Mouse (Mus musculus): ENCODE measurements at regions not wholly inside any gene's neighbourhood (a gene's known extent, or its start where the extent isn't known, plus 50 kb on each side); places are given as distances from the start of the nearest gene placed in this dataset.

DNA sequence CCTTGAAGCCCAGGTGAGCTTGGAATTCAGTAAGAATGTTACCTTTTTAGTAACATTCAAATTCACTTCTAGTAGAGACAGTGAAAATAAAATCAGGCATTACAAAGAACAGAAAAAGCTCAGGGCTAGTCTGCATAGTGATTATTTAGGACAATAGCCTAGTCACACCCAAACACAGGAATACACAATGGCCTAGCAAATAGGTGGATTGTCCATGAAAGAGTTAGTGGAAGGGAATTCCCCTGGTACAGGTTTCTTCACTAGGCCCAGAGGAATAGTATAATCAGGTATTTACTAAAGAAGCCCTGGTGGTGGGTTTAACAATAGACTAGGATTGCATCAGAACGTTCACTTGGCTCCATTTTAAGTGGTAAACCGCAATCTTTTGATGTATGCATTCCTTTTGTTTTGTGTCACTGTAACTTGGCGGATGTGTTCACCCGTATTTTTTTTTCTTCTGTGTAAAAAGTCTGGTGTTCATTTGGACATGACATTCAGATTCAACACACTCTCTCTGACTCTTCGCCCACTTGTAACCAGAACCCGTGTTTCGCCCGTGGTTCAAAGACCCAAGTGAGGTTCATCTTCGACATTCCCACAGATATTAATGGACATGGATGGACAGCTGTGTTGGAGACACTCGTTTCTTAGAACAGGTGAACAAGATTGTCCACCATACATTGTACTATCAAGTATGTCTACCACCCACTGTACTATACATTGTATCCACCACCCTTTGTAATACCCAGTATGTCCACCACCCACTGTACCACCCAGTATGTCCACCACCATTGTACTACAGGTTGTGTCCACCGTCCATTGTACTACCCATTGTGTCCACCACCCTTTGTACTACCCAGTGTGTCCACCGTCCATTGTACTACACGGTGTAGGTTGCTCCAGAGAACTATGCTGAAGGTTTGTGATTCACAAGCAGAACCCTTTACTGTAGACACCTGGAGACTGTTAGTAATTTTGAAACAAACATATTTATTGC lies 146.9 kb upstream of the Negr1 start:
- no peaks in the 10 kb centered on the region for H3K27me3 ChIP-seq (replicated peaks; ENCODE audit: control insufficient read depth, insufficient read depth, low read length)
- H3K4me1 ChIP-seq (ENCODE audit: control insufficient read depth, insufficient read depth, low read length): no peaks in the 10 kb centered on the region
- no peak overlapping the region for H3K4me2 ChIP-seq (ENCODE audit: low read depth, low read length)
- H3K9me3 ChIP-seq (ENCODE audit: control insufficient read depth, low read length): no peaks in the 10 kb centered on the region
- ATAC-seq: no peak
- H3K27ac ChIP-seq (ENCODE audit: low read length): no peak overlapping the region
- H3K9ac ChIP-seq (ENCODE audit: low read depth, low read length): no peak overlapping the region
- no peak overlapping the region for H3K4me3 ChIP-seq (ENCODE audit: low read length)
- H3K36me3 ChIP-seq (ENCODE audit: control insufficient read depth, insufficient read depth, low read length): no peaks in the 10 kb centered on the region
- WGBS: 90% methylated on average over 13 of the region's 13 CpGs

DNA sequence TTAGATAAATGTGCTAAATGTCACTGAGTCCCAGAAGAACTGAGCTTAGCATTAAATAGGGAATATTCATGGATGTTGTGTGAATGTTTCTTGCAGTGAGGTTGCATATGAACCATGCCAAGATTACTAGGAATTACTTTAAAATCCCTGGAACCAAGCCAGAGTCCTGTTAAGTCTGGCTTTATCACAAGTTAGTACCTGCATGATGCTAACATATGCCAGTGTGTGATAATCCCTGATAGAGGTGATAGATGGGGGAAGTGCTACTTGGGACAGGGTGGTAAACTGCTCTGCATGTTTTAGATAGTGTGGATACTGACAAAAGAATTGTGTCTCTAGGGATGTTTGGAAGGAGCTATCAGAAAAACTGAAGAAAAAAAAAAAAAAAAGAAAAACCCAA lies 143.5 kb upstream of the Negr1 start:
- no peak overlapping the region for H3K27ac ChIP-seq (ENCODE audit: low read length)
- no peak overlapping the region for H3K4me3 ChIP-seq (ENCODE audit: low read length)
- H3K9me3 ChIP-seq (ENCODE audit: control insufficient read depth, low read length): no peaks in the 10 kb centered on the region
- ATAC-seq: no peak
- no peak overlapping the region for H3K4me2 ChIP-seq (ENCODE audit: low read depth, low read length)
- H3K9ac ChIP-seq (ENCODE audit: low read depth, low read length): no peak overlapping the region
- no peaks in the 10 kb centered on the region for H3K36me3 ChIP-seq (ENCODE audit: control insufficient read depth, insufficient read depth, low read length)
- no peaks in the 10 kb centered on the region for H3K4me1 ChIP-seq (ENCODE audit: control insufficient read depth, insufficient read depth, low read length)
- H3K27me3 ChIP-seq (replicated peaks; ENCODE audit: control insufficient read depth, insufficient read depth, low read length): no peaks in the 10 kb centered on the region

DNA sequence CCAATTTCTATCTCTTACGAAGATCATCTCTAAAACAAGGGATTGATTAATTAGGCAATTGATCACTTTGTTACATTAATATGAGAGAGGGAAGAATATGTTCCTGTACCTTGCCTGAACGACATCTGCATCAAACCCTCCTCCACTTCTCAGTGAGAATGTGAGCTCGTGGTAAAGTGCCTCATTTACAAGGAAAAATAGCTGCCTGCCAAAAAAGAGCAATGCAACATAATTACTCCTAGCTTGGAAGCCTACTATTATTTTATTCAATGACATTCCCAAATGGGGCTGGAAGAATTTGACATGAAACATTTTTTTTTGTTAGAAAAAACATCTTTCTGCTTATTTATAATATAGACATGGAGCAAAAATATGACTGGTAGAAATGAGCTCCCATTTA lies 138.5 kb upstream of the Negr1 start:
- 65% methylated on average over 3 of the region's 3 CpGs for WGBS
- ATAC-seq: no peak

GRCm38 (mm10) chr3:156455042-156455441 lies 106.6 kb upstream of the Negr1 start:
- Histone ChIP-seq H3K27ac (ENCODE audit: low read length) (no peak overlapping the region), H3K4me2 (ENCODE audit: low read depth, low read length) (no peak overlapping the region), H3K9ac (ENCODE audit: low read depth, low read length) (no peak overlapping the region), H3K27me3 (replicated peaks; ENCODE audit: control insufficient read depth, insufficient read depth, low read length) (no peaks in the 10 kb centered on the region), H3K4me3 (ENCODE audit: low read length) (no peak overlapping the region), H3K9me3 (ENCODE audit: control insufficient read depth, low read length) (no peaks in the 10 kb centered on the region), H3K36me3 (ENCODE audit: control insufficient read depth, insufficient read depth, low read length) (no peaks in the 10 kb centered on the region), H3K4me1 (ENCODE audit: control insufficient read depth, insufficient read depth, low read length) (no peaks in the 10 kb centered on the region)
- no peak for ATAC-seq
- 66% methylated on average over 4 of the region's 4 CpGs for WGBS

More for the DNA sequence above, 138.5 kb upstream of the Negr1 start:
- H3K4me3 ChIP-seq (ENCODE audit: low read length): no peak overlapping the region
- no peak overlapping the region for H3K27ac ChIP-seq (ENCODE audit: low read length)
- no peaks in the 10 kb centered on the region for H3K9me3 ChIP-seq (ENCODE audit: control insufficient read depth, low read length)
- H3K27me3 ChIP-seq (replicated peaks; ENCODE audit: control insufficient read depth, insufficient read depth, low read length): no peaks in the 10 kb centered on the region
- no peak overlapping the region for H3K9ac ChIP-seq (ENCODE audit: low read depth, low read length)
- H3K4me1 ChIP-seq (ENCODE audit: control insufficient read depth, insufficient read depth, low read length): no peaks in the 10 kb centered on the region
- no peaks in the 10 kb centered on the region for H3K36me3 ChIP-seq (ENCODE audit: control insufficient read depth, insufficient read depth, low read length)
- H3K4me2 ChIP-seq (ENCODE audit: low read depth, low read length): no peak overlapping the region

GRCm38 (mm10) chr3:156463299-156463698 lies 98.3 kb upstream of the Negr1 start:
- H3K9me3 ChIP-seq (ENCODE audit: control insufficient read depth, low read length): no peaks in the 10 kb centered on the region
- no peak overlapping the region for H3K9ac ChIP-seq (ENCODE audit: low read depth, low read length)
- no peak overlapping the region for H3K4me3 ChIP-seq (ENCODE audit: low read length)
- WGBS: 71% methylated on average over 2 of the region's 2 CpGs
- no peaks in the 10 kb centered on the region for H3K27me3 ChIP-seq (replicated peaks; ENCODE audit: control insufficient read depth, insufficient read depth, low read length)
- H3K4me2 ChIP-seq (ENCODE audit: low read depth, low read length): no peak overlapping the region
- H3K36me3 ChIP-seq (ENCODE audit: control insufficient read depth, insufficient read depth, low read length): no peaks in the 10 kb centered on the region
- H3K4me1 ChIP-seq (ENCODE audit: control insufficient read depth, insufficient read depth, low read length): no peaks in the 10 kb centered on the region
- no peak overlapping the region for H3K27ac ChIP-seq (ENCODE audit: low read length)
- no peak for ATAC-seq

DNA sequence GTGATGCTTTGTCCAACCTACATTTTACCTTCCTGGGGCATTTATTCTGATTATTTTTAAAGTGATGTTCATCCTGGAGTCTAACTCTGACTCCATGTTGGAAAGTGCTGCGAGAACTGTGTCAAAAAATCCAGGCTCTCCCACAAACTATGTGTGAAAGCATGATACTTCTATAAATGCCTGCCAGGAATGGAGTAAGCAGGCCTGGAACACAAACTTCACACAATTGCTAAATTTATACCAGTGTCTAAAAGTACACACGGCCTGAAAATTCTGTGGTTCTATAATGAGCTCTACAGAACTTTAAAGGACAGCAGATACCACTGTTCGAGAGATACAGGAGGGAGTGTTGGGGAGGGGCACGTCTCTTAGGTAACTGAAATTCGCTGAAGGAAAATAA lies 96.0 kb upstream of the Negr1 start:
- no peak for ATAC-seq
- WGBS: 70% methylated on average over 5 of the region's 5 CpGs

DNA sequence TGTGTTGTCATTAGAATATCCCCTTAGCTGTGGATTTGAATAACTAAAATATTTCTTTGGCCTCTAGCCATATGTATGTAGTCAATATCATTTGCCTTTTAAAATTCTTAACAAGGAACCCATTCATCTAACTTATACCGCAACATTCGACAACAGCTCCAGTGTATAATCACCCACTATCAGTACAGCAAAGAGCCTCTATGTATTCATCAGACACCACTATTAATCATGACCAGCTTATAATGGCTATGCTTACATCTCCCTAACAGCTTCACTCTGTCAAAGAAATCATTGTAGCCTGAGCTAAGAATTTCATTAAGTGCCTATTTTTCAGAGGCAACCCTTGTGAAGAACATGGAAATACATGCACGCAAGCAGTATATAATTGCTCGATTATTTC lies 88.9 kb upstream of the Negr1 start:
- H3K4me1 ChIP-seq (ENCODE audit: control insufficient read depth, insufficient read depth, low read length): no peaks in the 10 kb centered on the region
- no peak overlapping the region for H3K4me3 ChIP-seq (ENCODE audit: low read length)
- no peak overlapping the region for H3K4me2 ChIP-seq (ENCODE audit: low read depth, low read length)
- ATAC-seq: no peak
- no peaks in the 10 kb centered on the region for H3K36me3 ChIP-seq (ENCODE audit: control insufficient read depth, insufficient read depth, low read length)
- H3K9me3 ChIP-seq (ENCODE audit: control insufficient read depth, low read length): no peaks in the 10 kb centered on the region
- no peak overlapping the region for H3K9ac ChIP-seq (ENCODE audit: low read depth, low read length)
- no peaks in the 10 kb centered on the region for H3K27me3 ChIP-seq (replicated peaks; ENCODE audit: control insufficient read depth, insufficient read depth, low read length)
- 84% methylated on average over 4 of the region's 4 CpGs for WGBS
- H3K27ac ChIP-seq (ENCODE audit: low read length): no peak overlapping the region

More for the DNA sequence above, 96.0 kb upstream of the Negr1 start:
- Histone ChIP-seq H3K9ac (ENCODE audit: low read depth, low read length) (no peak overlapping the region), H3K27me3 (replicated peaks; ENCODE audit: control insufficient read depth, insufficient read depth, low read length) (no peaks in the 10 kb centered on the region), H3K4me3 (ENCODE audit: low read length) (no peak overlapping the region), H3K9me3 (ENCODE audit: control insufficient read depth, low read length) (no peaks in the 10 kb centered on the region), H3K36me3 (ENCODE audit: control insufficient read depth, insufficient read depth, low read length) (no peaks in the 10 kb centered on the region), H3K4me1 (ENCODE audit: control insufficient read depth, insufficient read depth, low read length) (no peaks in the 10 kb centered on the region), H3K27ac (ENCODE audit: low read length) (no peak overlapping the region), H3K4me2 (ENCODE audit: low read depth, low read length) (no peak overlapping the region)

Data from intestine, embryonic 16.5 days (tissue).